Mouse (Mus musculus) cortical plate, adult 2 months (tissue): ENCODE measurements around the gene Pttg1. TPM values are rescaled to one million over a fixed set of nuclear protein-coding genes. Genes with fewer than 3 reads are reported as not detected.

Experiments used
- H3K27ac ChIP-seq: fragments of 200-500 bp; 2 replicates; pipeline ENCODE4 v1.5.1; 2012; ENCODE audit warnings: low read length, control low read depth, inconsistent platforms; ENCODE audit not compliant: insufficient read depth
- H3K4me1 ChIP-seq: fragments of 200-500 bp; 2 replicates; pipeline ENCODE4 v1.6.1; 2011; ENCODE audit warnings: low read length; ENCODE audit not compliant: control insufficient read depth, insufficient read depth
- H3K4me3 ChIP-seq: fragments of 200-500 bp; 2 replicates; pipeline ENCODE4 v1.5.1; 2011; ENCODE audit warnings: mild to moderate bottlenecking, low read length, control low read depth; ENCODE audit not compliant: insufficient read depth
- CTCF ChIP-seq: fragments of 200-500 bp; IDR thresholded peaks from 2 replicates; pipeline ENCODE4 v1.5.1; 2011; ENCODE audit warnings: mild to moderate bottlenecking, control low read depth, low read length; ENCODE audit not compliant: insufficient read depth; ENCODE audit errors: extremely low read depth
- POLR2A ChIP-seq: fragments of 200-500 bp; IDR thresholded peaks from 2 replicates; pipeline ENCODE4 v1.6.1; 2011; ENCODE audit warnings: mild to moderate bottlenecking, low read length, control low read depth; ENCODE audit not compliant: insufficient read depth; ENCODE audit errors: extremely low read depth
- polyA plus RNA-seq: library from polyadenylated mRNA; depleted of rRNA; stranded (reverse); fragments of >200 nt; gene quantifications from 2 replicates; pipeline ENCODE4 v1.2.3, GENCODE M21; 2012; rRNA removed

Pttg1 gene
- polyA plus RNA-seq, 1 experiment, result 109 TPM

DNA sequence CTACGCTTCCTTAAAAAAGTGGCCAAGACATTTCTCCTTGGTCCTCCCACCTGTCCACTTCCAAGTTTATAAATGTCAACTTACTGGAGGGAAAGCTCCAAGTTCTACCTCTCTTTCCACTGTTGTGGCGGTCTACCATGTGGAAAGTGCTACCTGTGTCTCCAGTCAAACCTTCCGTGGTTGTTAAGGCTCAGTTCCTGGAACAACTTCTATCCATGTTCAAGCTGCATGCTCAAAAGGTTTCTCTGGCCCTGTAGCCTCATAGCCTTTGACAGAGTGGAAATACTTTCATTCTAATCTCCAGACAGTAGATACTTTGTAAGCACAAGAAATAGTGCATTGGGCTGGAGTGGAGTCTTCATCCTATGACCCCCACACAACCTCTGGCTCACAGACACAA is 46.6 kb downstream of the Pttg1 start:
- no peaks in the 10 kb centered on the region for H3K4me1 ChIP-seq
- no peak overlapping the region for H3K27ac ChIP-seq
- TF ChIP-seq POLR2A (no peak), CTCF (no peak)
- H3K4me3 ChIP-seq, result no peak overlapping the region

DNA sequence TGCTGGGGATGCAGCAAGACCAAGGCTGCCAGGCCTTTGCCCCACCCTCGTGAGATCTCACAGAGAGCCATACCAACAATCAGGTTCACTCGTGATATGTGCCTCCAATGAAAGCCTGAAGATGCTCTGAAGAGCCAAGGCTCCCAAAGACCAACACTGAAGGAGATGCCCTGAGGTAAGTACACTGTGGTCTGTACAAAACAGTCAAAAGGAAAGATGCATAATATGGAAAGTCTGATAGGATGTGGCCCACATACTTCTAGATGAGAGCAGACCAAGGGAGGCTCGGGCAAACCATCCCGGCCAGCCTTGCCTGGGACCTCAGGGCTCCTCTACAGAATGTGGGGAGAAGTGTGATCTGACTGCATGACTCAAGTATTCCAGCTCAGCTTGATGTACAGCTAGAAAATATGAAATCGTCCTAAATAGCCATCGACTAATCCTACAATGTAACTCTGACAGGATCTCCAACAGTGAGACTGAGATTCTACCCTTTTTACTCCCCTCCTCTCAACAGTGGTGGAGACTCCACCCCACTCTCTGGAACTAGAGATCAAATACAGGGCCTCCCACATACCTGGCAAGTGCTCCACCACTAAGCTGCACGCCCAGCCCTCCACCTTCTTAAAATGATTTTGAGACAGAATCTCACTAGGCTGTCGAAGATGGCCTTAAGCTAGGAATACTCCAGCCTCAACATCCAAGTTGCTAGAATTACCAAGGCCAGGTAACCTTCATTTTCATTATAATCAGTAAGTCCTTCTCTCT is 48.8 kb downstream of the Pttg1 start:
- H3K27ac ChIP-seq, result no peak overlapping the region
- no peaks in the 10 kb centered on the region for H3K4me1 ChIP-seq
- H3K4me3 ChIP-seq, result no peak overlapping the region
- no peak for TF ChIP-seq CTCF
- no peak for TF ChIP-seq POLR2A

GRCm38 (mm10) chr11:43376598-43376997 is 49.5 kb downstream of the Pttg1 start:
- H3K4me3 ChIP-seq, result no peak overlapping the region
- no peak for TF ChIP-seq POLR2A
- no peak for TF ChIP-seq CTCF
- H3K4me1 ChIP-seq, result no peaks in the 10 kb centered on the region
- H3K27ac ChIP-seq, result no peak overlapping the region

GRCm38 (mm10) chr11:43374956-43375355 is 51.1 kb downstream of the Pttg1 start:
- H3K4me3 ChIP-seq, result no peak overlapping the region

DNA sequence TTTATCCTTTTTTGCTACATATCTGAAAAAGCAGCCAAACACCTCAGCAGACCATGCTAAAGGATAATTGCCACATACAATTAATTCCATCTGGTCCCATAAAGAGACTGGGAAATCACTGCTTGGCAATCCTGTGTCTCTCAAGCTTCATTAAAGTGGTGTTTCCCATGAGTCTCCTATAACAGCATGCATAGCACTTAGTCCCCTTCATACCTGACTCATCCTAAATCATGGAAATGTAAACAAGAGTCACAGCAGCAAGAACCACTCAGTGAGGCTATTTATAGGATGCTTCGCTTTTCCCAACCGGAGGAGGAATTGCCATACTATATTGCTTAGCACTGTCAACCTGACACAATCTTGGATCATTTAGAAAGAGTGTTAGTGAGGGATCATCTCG is 52.7 kb downstream of the Pttg1 start:
- H3K27ac ChIP-seq, result no peak overlapping the region
- no peak overlapping the region for H3K4me3 ChIP-seq
- no peaks in the 10 kb centered on the region for H3K4me1 ChIP-seq
- no peak for TF ChIP-seq CTCF
- TF ChIP-seq POLR2A, result no peak

More at GRCm38 (mm10) chr11:43374956-43375355, 51.1 kb downstream of the Pttg1 start:
- TF ChIP-seq POLR2A (no peak), CTCF (no peak)
- H3K27ac ChIP-seq, result no peak overlapping the region
- no peaks in the 10 kb centered on the region for H3K4me1 ChIP-seq

GRCm38 (mm10) chr11:43371807-43372206 is 54.2 kb downstream of the Pttg1 start:
- no peak overlapping the region for H3K27ac ChIP-seq
- no peaks in the 10 kb centered on the region for H3K4me1 ChIP-seq
- no peak overlapping the region for H3K4me3 ChIP-seq
- TF ChIP-seq CTCF (no peak), POLR2A (no peak)

Other genes starting within 250 kb of the Pttg1 start
- gene Slu7, start 7.5 kb upstream of the Pttg1 start, polyA plus RNA-seq, result 20.1 and 20.9 TPM in 2 replicates
- 2.1 and 3.7 TPM in 2 replicates for gene C1qtnf2, start 48.0 kb upstream of the Pttg1 start, polyA plus RNA-seq
- 1.7 and 2.3 TPM in 2 replicates for gene Ccnjl, start 102.5 kb upstream of the Pttg1 start, polyA plus RNA-seq
- 0.38 and 0.40 TPM in 2 replicates for gene 4933415A04Rik, start 160.8 kb upstream of the Pttg1 start, polyA plus RNA-seq
- gene Fabp6, start 175.3 kb upstream of the Pttg1 start, polyA plus RNA-seq, result 0.28 TPM in 1 of 2 replicates, not detected in the other